Mouse (Mus musculus) NIH3T3 (cell line): ENCODE results near the gene Fam83d.
A peak's percentile ranks its signal among the peaks of the same experiment; 100 is the strongest.

Experiments
- DNase-seq: peaks from one replicate; pipeline ENCODE4 v3.0.0-alpha.2; 2012; ENCODE audit warnings: low read depth

Fam83d gene

DNA sequence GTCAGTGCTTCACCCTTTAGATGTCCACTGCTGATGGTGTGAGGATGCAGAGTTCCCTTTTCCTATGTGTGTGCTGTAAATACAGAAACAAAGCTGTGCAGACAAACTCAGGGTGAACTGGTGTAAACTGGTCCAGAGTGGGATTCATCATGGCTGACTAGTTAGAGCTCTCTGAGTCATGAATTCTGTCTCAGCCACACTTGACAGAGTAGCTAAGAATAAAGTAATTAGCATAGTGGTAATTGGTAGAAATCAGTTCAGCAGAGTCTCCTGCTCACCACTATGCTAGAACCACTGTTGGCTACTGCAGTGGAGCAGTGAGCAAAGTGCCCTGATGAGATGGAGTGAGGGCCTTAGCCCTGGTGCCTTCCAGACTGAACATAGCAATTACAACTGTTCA lies 47.8 kb downstream of the Fam83d start:
- no peak for DNase-seq

DNA sequence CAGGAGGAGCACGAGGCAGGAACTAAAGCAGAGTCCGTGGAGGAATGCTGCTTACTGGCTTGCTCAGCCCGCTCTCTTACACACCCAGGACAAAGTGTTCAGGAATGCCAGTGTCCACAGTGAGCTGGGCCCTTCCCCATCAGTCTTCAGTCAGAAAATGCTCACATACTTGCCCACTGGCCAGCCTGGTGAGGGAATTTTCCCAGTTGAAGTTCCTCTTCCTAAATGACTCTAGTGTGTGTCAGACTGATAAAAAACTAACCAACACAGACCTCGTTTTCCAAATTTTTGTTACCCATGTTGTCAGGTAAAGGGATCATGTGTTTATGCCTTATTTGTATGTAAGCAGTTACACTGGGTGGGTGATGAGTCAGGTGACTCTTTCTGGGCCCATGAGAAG lies 48.3 kb downstream of the Fam83d start:
- DNase-seq: no peak

DNA sequence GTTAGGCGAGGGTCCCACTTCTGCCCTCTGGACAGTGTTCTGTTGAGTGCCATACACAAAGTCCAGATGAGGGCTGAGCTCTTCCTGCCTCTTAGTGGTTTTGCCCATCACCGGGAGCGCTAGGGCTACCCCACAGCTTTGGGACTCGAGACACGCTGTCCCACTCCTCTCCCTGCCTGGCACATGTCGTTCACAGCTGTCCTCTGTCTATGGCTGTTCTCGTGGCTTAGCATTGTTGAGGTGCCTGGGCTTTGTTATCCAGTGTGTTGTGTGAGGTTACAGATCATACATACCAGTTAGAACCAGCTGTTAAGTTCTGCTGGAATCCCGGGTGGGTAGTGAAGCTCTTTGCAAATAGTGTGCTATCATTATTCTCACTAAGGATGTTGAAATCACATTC lies 49.8 kb downstream of the Fam83d start:
- DNase-seq: no peak

DNA sequence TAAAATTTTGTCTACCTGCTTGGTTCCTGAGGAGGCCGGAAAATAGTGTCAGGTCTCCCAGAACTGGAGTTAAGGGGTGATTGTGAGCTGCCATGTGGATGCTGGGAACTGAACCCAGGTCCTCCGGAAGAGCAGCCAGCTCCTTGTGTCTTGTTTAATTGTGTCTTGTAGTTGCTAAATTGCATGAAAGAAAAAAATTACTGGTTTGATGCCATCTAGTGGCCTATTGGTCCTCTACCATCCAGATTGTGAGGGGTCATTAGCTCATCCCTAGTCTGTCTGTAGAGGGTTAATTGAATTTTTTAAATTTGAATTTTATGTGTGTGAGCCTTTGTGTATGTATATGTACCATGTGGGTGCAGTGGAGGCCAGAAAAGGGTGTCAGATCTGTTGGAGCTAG lies 60.2 kb downstream of the Fam83d start:
- peak; percentile 27 for DNase-seq

DNA sequence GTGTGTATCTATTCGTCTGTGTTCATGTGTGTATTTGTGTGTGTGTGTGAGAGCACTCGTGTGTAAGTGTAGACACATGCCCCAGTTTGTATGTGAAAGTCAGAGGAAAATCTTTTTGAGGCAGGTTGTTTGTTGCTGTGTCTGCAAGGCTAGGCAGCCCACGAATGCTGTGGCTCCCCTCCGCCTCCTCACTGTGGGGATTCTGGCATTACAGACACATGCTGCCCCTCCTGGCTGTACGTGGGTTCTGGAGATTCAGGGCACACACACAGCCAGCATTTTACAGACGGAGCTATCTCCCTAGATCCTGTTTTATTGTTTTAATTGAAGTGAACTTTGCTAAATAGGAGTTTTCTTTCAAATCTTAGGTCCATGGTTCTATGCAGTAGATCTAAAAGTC lies 61.9 kb downstream of the Fam83d start:
- no peak for DNase-seq

DNA sequence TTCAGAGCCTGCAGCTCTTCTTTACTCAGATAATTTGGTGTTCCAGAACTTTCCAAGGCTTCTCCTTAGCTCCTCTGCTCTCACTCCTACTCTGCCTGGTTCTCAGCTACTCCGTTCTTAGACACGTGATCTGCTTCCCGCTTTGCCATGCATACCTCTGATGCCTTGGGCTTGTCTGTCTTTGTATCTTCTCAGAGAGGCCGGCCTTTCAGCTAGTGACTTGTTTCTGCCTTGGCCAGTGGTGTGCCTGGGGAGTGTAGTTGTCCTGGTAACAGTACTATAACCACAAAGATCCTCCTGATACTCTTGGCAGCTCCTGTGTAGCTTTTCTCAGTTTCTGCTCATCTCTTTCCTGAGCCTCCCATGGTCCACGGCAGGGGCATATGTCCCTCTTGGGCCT lies 65.3 kb downstream of the Fam83d start:
- DNase-seq: no peak

DNA sequence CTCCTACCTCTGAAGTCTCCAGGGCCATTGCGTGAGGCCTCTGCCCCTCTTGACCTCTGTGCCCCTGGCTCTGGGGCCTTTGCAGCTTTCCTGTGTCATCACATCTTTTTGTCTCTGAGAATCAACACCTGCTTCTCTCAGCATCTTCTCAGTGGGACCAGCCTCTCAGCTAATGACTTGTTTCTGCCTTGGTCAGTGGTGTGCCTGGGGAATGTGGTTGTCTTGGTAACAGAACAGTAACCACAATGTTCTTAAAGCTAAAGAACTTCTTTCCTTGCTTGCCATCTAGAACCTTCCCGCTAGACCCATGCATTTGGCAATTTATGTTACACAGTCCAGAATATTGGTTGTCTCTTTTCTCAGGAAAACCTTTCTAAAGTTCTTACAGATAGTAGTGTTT lies 65.8 kb downstream of the Fam83d start:
- no peak for DNase-seq
